Mouse (Mus musculus) lung, adult 2 months (tissue): ENCODE measurements around the gene Prdm1.

ENCODE experiments used
- CTCF ChIP-seq: fragments of 200-500 bp; IDR thresholded peaks from 2 replicates; pipeline ENCODE4 v1.5.1; 2011; ENCODE audit warnings: mild to moderate bottlenecking, low read length, control low read depth; ENCODE audit not compliant: insufficient read depth
- POLR2A ChIP-seq: fragments of 200-500 bp; IDR thresholded peaks from 2 replicates; pipeline ENCODE4 v1.6.1; 2011; ENCODE audit warnings: low read depth, mild to moderate bottlenecking, control low read depth, low read length, borderline replicate concordance; ENCODE audit errors: extremely low read depth

DNA sequence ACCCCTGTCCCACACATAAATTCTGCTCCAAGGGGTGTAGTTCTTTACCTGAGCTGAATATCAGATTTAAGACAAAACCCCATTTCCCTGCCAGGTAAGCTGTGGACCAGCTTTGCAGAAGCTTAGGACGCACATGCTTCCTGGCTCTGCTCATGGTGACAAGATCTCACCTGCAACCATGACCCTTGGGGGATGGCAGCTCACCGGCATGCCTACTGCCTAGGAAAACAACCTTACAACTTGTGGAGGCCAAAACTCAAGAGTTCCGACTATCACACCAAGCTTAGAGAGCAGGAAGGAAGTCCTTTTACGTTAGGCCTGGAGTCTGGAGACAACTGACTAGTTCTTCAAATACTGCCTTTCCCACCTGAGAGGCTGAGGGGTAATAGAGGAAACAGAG, 64.4 kb downstream of the Prdm1 start:
- no peak for TF ChIP-seq POLR2A
- no peak for TF ChIP-seq CTCF
